Mouse (Mus musculus) cerebellum, adult 18-20 months (tissue): ENCODE data around the gene Hectd4.
"Not testable (repeated sequence)": the region's sequence is repeated elsewhere in the genome, so short reads cannot be mapped to it uniquely, and the experiment has no call there.

Experiments used
- DNase-seq, 2 experiments: peaks; one replicate each; pipeline ENCODE4 v3.0.0; 2021

Gene Hectd4

DNA sequence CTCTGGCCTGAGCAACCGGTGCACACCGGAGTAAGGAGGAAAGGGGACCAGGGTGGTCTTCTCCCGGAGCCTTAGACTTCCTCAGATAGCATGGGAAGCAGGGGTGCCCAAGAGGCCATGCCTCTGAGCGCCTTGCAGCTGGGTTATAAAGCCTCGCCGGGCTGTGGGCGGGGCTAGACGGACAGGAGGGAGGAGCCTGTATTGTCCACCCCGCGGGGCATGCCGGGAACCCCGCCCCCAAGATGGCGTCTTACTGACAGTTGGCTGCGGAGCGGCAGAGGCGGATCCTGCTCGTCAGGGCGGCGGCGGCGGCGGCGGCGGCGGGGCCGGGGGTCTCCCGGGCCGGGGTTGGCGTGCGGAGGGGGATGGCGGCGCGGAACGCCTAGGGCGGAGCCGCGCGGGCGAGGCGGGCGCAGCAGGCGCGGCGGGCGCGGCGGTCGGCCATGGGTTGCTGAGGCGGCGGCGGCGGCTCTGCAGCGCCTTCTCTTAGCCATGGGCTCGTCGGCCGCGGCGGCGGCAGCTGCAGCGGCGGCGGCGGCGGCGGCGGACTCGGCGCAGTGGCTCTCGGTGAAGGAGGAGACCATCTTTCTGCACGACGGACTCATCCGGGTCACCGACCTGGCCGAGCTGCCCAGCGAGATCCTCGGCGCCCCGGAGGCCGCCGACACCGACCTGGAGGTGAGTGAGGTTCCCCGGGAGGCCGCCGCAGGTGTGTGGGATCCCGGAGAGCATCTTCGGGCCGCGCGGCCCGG is at the start of gene Hectd4:
Gene Hectd4, plus strand, starts transcription at position 240 of the 752 bp plus-strand sequence.
- peak; percentile 95 to 98 for DNase-seq

DNA sequence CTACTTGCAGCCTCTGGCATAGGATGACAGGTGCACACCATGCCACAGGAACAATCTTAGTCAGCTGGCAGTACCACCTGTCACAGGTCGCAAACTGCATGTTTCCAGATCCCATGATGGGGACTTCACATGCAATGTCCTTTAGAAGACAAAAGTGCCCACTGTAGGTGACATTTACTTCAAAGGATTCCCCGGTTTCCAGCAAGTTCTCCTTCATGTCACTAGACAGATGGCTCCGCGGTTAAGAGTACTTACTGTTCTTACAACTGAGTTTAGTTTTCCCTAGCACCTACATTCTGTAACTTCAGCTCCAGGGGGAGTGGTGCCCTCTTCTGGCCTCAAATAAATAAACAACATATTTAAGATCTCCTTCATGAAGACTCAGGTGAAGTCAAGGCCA is 47.2 kb upstream of the Hectd4 start:
- peak; percentile 57 to 70 for DNase-seq

DNA sequence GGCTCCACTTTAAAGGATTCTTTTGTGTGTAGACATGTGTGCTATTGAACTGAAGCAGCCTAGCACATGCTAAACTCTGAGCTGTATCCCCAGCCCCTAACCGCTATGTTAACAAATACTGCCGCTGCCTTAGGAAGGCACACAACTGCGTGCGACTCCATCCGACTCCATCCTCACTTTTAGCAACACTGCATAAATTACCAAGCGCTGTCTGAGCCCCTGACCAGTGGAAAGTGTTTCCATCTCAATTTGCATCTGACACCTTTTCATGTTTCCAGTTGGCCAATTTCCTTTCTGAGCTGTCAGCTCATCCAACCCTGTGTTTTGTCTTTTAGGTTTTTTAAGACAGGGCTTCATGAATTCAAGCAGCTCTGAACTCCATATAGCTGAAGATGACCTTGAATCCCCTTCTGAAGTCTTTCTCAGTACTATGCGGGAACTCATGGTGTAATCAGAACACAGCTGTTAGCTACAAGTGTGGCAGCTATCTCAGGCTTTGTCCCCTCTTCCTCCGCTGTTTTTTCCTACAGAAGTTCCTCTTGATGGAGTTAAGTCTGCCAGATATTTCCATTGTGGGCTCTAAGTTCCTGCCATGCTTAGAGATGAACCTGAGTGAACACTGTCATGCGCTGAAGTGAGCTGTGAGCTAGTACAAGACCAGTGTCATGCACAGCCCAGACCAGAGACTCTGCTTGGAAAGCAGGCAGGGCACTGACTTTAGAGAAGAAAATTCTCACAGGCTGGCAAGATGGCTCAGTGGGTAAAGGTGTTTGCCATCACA is 40.8 kb upstream of the Hectd4 start:
- no peak for DNase-seq

DNA sequence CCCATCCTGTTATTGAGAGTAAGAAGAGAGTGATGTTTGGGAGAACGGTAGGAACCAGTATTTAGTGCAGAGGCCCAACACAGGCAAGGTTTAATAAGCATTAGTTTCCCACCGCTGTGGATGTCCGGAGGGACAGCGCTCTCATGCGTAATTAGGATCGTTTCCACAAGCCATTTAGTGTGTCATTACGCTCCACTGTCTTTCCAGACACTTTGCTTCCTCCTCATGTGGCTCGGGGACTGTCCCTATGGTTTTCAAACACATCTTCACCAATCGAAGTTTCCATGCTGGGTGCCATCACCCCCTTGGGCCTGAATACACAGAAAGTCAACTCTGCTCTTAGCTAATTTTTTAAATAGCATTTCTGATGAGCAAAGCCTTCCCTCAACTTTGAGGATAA is 36.8 kb upstream of the Hectd4 start:
- no peak for DNase-seq

DNA sequence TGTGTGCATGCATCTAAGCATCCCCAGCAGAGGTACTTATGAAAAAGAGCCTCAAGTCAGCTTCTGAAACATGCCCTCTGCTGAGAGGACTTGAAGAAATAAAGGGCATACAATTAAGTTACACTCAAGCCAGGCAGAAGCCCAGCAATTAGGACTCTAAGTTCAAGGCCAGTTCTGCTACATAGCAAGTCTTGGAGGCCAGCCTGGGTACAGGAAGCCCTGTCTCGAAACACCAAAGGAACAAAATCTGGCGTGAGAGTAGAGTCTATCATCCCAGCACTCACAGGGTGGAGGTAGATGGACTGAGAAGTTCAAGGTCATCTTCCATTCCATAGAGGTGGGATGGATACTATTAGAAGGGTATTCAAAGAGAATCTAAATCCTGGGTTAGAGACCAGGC is 35.6 kb upstream of the Hectd4 start:
- no peak for DNase-seq

DNA sequence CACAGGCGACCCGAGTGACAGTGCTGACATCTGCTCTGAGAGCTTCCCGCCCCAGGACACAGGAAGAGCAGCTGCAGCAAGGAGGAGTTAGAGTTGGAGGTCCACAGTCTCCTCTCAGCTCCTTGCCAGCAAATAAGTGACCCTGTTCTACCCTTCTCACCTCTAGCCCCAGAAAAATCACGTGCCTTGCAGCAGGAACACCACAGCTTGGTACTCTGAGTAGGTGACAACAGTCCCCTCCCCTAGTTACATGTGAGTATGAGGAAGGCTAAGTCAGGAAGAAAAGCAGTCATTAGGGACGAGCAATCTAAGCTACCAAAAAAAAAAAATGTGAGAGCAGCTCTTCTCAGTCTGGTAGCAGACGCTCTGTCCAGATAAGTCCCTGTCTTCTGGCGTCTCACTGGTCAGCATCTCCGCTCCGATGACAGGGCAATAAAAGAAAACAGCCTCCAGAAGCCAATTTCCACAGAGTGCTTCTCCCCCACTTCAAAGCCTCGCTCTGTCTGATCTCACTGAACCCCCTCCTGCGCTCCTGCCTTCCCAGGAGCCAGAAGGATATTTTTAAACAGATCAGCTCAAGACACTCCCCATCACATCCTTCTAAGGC is 35.0 kb upstream of the Hectd4 start:
- peak; percentile 40 to 41 for DNase-seq

DNA sequence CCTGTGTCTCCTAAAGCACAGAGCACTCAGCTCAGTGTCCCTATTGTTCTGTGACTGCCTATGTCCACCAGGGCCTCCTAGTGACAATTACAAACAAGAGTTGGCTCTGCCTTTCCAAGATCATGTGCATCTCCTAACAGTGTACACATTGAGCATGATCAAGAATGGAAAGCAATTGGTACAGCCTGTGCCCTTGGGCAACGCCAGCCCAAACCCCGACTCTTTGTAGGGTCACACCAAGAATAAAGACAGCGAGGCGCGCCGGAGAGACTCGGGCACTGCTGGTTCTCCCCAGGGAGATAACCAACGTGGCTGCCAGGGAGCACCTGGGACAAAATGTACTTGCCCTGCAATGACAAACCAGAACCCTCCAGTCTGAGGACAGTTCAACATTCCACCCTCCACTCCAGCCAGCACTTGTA is 32.4 kb upstream of the Hectd4 start:
- DNase-seq, result peak; percentile 36 to 51

DNA sequence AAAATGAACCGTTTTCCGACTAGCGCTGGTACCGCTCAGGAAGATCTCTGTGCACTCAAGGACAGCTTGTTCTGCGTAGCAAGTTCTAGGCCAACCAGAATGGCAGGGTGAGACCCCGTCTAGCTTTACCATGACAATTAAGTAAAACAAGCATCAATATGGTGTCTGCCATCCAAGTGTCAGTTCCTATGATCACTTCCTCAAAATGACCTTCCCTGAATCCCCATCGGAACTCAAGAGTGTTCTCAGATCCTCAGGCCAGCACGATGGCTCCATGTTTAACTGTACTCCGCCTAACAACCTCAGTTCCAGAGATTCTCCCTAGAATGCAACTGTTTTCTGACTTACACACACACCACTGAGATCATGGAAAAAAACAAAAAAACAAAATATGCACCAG is 31.8 kb upstream of the Hectd4 start:
- no peak for DNase-seq

DNA sequence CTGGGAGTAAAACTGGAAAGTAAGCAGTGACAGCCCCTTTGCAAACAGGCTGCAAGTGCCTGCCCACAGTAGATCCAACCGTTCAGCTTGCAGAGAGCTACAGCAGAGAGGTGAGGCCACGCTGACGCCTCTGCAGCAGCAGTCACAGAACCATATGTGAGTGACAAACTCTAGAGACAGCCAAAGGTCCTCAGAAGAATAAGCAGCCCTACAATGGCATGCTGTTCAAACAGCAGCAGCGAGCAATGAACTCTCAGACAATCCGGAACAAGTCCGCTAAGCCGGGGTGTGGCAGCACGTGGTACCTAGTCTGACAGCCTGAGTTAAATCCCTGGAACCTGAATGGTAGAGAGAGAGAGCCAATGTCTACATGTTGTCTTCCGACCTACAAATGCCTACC is 30.8 kb upstream of the Hectd4 start:
- DNase-seq, result no peak

DNA sequence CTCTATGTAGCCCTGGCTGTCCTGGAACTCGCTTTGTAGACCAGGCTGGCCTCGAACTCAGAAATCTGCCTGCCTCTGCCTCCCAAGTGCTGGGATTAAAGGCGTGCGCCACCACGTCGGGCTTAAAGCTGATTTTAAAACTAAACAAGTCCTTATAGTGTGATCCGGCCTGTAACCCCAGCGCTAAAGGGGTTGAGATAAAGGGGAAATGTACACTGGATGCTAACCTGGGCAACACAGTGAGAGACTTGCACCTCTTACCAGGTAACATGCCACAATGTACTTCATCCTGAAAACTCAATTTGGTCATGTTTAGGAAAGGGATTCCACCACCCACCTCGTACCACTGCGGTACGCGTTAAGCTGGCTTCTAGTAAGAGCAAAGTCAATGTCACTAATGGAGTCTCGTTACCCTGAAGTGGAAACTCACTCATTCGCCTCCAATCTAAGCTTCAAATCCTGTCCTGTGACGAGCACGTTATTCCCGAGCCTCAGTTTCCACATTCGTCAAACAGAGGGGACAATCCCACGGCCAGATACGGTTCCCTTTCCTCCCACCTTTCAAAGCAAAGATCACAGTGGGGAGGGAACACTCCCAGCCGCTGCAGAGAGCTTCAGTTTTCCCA is 29.7 kb upstream of the Hectd4 start:
- no peak for DNase-seq

DNA sequence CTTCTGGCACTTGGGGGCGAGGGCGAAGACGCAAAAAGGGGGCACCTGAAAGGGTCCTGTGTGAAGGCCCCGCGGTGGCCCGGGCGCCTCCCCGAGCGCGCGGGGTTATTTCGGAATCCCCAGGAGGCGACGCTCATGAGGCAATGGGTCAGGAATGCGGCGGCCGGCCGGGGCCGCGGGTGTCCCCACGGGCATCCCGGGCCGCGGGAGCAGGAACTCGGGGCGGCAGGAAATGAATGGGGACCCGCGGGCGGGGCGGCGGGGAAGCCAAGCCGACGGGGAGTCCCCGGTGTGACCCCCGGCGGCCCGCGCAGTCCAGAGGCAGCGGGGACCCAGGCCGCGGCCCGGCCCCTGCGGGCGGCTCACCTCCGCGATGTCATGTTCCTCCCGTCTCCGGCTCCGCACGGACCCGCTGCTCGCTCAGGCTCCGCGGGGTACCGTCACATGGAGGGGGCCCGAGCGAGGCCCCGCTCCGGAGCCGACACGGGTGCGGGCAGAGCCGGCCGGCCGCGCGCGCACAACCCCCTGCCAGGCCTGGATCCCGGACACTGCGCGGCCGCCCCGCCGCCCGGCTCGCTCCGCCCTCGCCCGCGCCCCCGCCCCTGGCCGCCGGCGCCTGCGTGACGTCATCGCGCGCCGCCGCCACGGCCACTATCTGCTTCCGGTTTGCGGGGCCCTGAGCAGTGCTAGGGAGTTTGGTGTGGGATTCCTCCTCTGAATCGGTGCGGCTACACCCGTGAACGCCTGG is 29.0 kb upstream of the Hectd4 start, which contains the start of gene Ptpn11:
Gene Ptpn11, minus strand, starts transcription at position 562 of the 748 bp plus-strand sequence.
- DNase-seq, result peak; percentile 77 to 91

DNA sequence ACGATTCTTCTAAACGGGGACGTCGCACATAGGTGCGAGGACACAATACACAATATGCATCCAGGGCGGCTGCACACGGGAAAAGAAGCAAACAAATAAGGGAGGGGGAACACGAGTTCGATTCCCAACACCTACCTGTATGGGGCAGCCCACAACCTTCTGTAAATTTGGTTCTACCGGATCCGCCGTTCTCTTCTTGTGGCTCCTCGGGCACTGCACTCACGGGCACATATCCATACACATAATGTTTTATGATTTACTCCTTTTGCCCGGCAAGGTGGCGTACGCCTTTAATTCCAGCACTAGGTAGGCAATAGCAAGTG is 28.5 kb upstream of the Hectd4 start:
- DNase-seq, result no peak

DNA sequence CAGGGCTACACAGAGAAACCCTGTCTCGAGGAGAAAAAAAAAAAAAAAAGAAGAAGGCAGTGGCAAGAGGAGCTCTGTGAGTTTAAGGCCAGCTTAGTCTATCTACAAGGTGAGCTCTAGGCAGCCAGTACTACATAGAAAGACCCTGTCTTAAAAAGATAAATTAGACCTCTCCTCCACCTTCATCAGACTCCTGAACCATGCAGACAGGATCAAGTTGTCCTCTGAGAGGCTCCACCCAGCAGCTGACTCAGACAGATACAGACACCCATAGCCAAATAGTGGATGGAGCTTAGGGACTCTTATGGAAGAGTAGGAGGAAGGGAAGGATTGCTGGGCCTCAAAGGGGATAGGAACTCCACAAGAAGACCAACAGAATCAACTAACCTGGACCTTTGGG is 25.8 kb upstream of the Hectd4 start:
- DNase-seq, result no peak

DNA sequence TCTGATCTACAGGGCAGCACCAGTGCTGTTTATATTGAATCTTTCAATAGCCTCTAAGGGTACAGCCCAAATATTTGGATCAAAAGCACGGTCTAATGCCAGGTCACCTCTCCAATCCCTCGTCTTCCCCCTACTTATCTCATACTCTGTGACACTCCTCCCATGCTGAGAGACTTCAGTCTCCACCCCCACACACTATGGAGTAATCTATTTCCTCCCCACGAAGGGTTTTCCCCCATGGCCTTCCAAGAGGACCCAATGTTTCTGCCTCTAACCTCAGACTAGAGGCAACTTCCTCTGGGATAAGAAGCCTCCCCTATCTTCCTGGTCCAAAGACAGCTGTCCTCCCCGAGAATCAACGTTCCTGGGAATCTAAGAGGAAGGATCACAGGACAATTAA is 23.3 kb upstream of the Hectd4 start:
- DNase-seq, result no peak

DNA sequence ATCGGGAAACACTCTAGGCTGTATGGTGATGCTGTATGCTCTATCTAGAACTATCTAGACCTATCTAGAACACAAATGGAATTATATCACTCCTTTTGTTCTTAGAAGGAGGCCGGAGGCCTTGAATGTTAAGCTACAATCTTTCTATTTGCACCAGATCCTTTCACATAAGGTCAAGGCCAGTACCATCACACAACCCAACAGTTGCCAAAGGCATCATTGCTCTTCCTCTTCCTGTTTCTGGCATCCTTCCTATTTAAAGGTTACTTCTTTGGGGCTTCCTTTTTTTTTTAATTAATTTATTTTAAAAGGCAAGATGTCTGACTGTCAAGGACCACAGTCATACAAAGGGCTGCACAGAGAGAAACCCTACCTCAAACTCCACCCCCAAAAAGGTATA is 22.7 kb upstream of the Hectd4 start:
- DNase-seq, result no peak

DNA sequence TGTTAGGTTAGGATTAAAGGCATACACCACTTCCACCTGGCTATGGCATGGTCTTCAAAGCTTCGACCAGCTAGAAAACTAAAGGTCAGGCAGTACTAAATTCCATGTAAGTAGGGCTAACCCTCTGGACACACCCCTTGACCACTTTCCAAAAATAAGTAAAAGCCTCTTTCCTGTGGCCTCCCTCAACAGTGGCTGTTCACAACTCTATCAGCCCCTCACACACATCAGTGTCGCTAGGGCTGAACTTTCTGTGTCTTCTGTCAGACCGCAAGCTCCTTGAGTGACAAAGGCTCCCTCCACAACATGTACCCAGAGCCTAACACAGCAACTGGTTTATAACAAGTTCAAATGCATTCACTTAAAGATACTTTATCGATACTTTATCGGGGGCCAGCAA is 21.6 kb upstream of the Hectd4 start:
- no peak for DNase-seq

DNA sequence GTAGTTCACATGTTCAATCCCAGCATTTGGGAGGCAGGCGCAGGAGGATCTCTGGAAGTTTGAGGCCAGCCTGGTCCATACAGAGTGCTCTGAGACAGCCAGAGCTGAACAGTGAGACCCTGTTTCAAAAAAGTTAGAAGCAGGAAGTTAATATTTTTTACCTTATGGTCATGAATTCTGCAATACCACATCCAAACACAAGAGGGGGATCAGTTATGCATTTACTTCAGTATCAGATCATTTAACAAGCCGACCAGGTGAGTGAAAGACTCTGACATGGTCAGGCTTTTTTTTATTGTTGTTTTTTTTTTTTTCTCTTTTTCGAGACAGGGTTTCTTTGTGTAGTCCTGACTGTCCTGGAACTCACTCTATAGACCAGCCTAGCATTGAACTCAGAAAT is 18.3 kb upstream of the Hectd4 start:
- no peak for DNase-seq

DNA sequence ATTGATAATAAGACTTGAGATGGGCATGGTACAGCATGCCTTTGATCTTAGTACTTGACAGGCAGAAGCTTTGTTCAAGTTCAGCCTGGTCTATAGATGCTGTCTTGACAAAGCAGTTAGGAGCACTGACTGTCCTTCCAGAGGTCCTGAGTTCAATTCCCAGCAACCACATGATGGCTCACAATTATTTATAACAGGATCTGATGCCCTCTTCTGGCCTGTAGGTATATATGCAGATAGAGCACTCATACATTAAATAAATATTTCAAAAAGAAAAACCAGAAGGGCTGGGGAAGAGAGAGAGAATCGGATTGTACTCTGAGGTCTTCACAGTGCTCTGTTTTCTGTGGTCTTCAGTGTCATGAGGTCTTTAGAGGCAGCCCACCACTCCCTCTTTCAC is 17.6 kb upstream of the Hectd4 start:
- no peak for DNase-seq

DNA sequence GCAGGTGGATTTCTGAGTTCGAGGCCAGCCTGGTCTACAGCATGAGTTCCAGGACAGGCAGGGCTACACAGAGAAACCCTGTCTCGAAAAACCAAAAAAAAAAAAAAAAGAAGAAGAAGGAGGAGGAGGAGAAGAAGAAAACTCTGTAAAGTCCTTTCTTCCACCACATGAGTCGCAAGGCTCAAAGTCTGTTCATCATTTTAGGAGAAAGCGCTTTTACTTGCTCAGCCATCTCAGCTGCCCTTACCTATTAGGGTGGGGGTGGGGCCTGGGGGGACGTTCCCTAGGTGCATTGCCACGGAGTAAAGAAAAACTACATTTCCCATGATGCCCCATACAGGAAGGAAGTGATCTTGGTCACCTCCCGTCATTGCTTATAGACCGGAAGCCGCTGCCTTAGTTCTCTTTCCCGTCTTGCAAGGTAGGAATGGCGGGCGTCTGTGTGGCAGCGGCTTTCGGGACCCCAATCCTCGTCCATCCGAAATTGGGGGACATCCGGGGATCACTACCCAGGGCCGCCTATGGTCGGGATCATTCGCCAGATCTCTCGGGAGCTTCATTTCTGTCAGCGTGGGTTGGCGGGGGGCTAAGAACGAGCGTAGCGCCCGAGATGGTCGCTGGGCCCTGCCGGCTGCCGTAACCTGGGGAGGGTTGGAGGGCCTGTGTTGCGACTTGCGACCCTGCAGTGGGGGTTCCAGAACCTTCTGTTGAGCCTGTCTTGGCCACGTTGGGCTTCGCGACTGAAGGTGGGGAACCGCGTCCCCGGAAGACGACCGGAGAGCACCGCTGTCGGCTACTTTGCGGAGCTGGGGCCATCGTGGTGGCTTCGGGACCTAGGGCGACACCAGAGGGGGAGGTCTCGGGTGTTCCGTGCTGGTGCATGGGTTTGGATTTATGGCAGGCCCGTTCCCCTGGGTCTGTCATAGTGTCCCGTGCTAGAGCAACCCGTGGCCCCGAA is 15.6 kb upstream of the Hectd4 start, which contains the start of gene Rpl6:
Gene Rpl6, plus strand, starts transcription at position 350 of the 958 bp plus-strand sequence.
- DNase-seq, result peak; percentile 77 to 85

DNA sequence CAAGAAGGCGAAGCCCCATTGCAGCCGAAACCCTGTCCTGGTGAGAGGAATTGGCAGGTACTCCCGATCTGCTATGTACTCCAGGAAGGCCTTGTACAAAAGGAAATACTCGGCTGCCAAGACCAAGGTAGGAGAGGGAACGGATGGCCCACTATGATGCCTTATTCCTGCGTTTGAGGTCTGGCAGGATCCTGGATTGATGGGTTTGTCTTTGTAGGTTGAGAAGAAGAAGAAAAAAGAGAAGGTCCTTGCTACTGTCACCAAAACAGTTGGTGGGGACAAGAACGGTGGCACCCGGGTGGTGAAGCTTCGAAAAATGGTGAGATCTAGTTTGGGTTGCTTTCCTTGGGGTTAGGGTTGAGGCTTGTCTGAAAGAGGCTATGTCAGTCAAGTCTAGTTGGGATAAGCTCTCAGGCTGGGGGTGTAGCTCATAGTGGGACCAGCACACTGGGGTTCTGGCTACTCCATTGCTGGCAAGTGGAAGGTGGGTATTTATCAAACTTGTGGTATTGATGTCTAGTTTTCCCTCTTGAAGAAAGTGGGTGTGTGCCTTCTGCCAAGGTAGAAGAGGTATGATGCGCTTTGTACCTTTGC is 14.4 kb upstream of the Hectd4 start:
- DNase-seq, result not testable (repeated sequence)

DNA sequence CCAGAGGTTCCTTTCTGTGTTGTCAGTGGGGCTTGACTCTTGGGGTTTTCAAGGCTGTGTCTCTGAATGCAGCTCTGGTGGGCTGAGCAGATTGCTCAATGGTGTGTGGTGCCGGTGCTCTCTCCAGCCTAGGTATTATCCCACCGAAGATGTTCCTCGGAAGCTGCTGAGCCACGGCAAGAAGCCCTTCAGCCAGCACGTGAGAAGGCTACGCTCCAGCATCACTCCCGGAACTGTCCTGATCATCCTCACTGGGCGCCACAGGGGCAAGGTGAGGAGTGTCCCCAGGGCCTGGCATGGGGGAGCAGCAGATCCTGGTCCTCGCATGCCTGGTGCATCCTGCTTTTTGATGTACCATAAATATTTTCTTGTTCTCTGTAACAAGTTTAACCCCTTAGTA is 13.5 kb upstream of the Hectd4 start:
- no peak for DNase-seq
